Mouse (Mus musculus): Measurements from ENCODE around the gene Cfap298. TPM values are rescaled to one million over a fixed set of nuclear protein-coding genes. Genes with fewer than 3 reads are reported as not detected.

Gene Cfap298
- polyA plus RNA-seq, 1 experiment from 2014 or later, result 41.2 TPM

- 47% methylated on average over 5 of the region's 5 CpGs for WGBS
- Histone ChIP-seq H3K36me3 (ENCODE audit: control insufficient read depth, insufficient read depth, low read length) (no peaks in the 10 kb centered on the region), H3K4me3 (ENCODE audit: low read depth, low read length) (no peak overlapping the region), H3K9ac (replicated peaks; ENCODE audit: low read depth, low read length) (no peak overlapping the region), H3K4me2 (replicated peaks; ENCODE audit: low read depth, low read length) (no peak overlapping the region), H3K9me3 (ENCODE audit: control insufficient read depth, low read depth, low read length) (no peaks in the 10 kb centered on the region), H3K27me3 (ENCODE audit: control insufficient read depth, insufficient read depth, low read length) (no peaks in the 10 kb centered on the region), H3K4me1 (ENCODE audit: control insufficient read depth, insufficient read depth, low read length) (no peaks in the 10 kb centered on the region), H3K27ac (ENCODE audit: low read length) (no peak overlapping the region)
- no peak for ATAC-seq (ENCODE audit: insufficient number of reproducible peaks, insufficient read depth, low FRiP score, low read depth)
These were observed 31.6 kb downstream of the Cfap298 start for GRCm38 (mm10) chr16:90903300-90903699.

GRCm38 (mm10) chr16:90901364-90901763 is 33.5 kb downstream of the Cfap298 start:
- Histone ChIP-seq H3K27ac (ENCODE audit: low read length) (no peak overlapping the region), H3K9ac (replicated peaks; ENCODE audit: low read depth, low read length) (no peak overlapping the region), H3K4me3 (ENCODE audit: low read depth, low read length) (no peak overlapping the region), H3K4me1 (ENCODE audit: control insufficient read depth, insufficient read depth, low read length) (no peaks in the 10 kb centered on the region), H3K36me3 (ENCODE audit: control insufficient read depth, insufficient read depth, low read length) (no peaks in the 10 kb centered on the region), H3K9me3 (ENCODE audit: control insufficient read depth, low read depth, low read length) (no peaks in the 10 kb centered on the region), H3K4me2 (replicated peaks; ENCODE audit: low read depth, low read length) (no peak overlapping the region), H3K27me3 (ENCODE audit: control insufficient read depth, insufficient read depth, low read length) (no peaks in the 10 kb centered on the region)
- WGBS, result 64% methylated on average over 4 of the region's 4 CpGs
- ATAC-seq (ENCODE audit: insufficient number of reproducible peaks, insufficient read depth, low FRiP score, low read depth), result no peak

DNA sequence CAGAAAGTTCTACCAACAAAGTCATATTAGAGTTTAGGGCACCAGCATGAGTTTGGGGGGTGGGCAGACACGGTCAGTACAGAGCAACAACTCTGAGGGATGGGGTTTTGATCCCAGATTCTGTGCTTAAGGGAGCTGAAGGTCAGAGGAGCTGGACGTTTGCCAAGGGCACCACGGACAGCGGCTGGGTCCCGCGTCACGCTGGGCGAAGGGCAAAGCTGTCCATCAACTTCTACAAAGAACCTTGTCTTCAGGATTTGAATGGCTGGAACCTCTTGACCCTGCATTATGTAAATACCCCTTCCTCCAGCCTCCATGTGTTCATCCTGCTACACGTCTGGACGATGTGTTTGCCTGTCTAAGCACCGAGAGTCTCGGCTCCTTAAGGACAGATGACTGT is 35.4 kb downstream of the Cfap298 start:
- Histone ChIP-seq H3K9ac (replicated peaks; ENCODE audit: low read depth, low read length) (no peak overlapping the region), H3K9me3 (ENCODE audit: control insufficient read depth, low read depth, low read length) (no peaks in the 10 kb centered on the region), H3K4me1 (ENCODE audit: control insufficient read depth, insufficient read depth, low read length) (no peaks in the 10 kb centered on the region), H3K4me2 (replicated peaks; ENCODE audit: low read depth, low read length) (no peak overlapping the region), H3K27me3 (ENCODE audit: control insufficient read depth, insufficient read depth, low read length) (no peaks in the 10 kb centered on the region), H3K27ac (ENCODE audit: low read length) (no peak overlapping the region), H3K36me3 (ENCODE audit: control insufficient read depth, insufficient read depth, low read length) (no peaks in the 10 kb centered on the region), H3K4me3 (ENCODE audit: low read depth, low read length) (no peak overlapping the region)
- WGBS, result 25% methylated on average over 12 of the region's 12 CpGs
- ATAC-seq (ENCODE audit: insufficient number of reproducible peaks, insufficient read depth, low FRiP score, low read depth), result no peak

GRCm38 (mm10) chr16:90897651-90898050 is 37.3 kb downstream of the Cfap298 start:
- no peaks in the 10 kb centered on the region for H3K9me3 ChIP-seq (ENCODE audit: control insufficient read depth, low read depth, low read length)
- H3K4me3 ChIP-seq (ENCODE audit: low read depth, low read length), result no peak overlapping the region
- ATAC-seq (ENCODE audit: insufficient number of reproducible peaks, insufficient read depth, low FRiP score, low read depth), result no peak
- H3K27ac ChIP-seq (ENCODE audit: low read length), result no peak overlapping the region
- 89% methylated on average over 3 of the region's 3 CpGs for WGBS
- no peaks in the 10 kb centered on the region for H3K27me3 ChIP-seq (ENCODE audit: control insufficient read depth, insufficient read depth, low read length)
- H3K4me1 ChIP-seq (ENCODE audit: control insufficient read depth, insufficient read depth, low read length), result 0 out of 2 replicates have a peak, but pooled peaks cover 3% of the 10 kb centered on the region
- H3K9ac ChIP-seq (replicated peaks; ENCODE audit: low read depth, low read length), result no peak overlapping the region
- H3K4me2 ChIP-seq (replicated peaks; ENCODE audit: low read depth, low read length), result no peak overlapping the region
- H3K36me3 ChIP-seq (ENCODE audit: control insufficient read depth, insufficient read depth, low read length), result no peaks in the 10 kb centered on the region

DNA sequence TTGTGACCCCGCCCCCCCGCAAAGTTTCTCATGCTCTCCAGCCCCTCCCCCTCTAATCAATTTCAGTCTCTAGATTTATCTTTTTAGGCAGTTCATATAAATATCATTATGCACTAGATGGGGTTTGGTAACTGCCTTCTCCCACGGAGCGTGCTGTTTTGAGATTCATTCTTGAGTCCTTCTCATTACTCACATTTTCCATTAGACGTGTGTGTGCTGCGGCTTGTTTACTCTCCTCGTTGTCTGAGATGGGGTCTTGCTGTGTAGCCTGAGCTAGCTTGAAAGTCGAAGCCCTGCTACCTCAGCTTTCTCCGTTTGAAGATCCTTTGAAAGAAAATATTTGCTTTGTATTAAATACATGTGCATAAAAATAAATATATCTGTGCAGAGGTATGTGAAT is 41.1 kb downstream of the Cfap298 start:
- Histone ChIP-seq H3K27me3 (ENCODE audit: control insufficient read depth, insufficient read depth, low read length) (no peaks in the 10 kb centered on the region), H3K9ac (replicated peaks; ENCODE audit: low read depth, low read length) (no peak overlapping the region), H3K4me3 (ENCODE audit: low read depth, low read length) (no peak overlapping the region), H3K4me1 (ENCODE audit: control insufficient read depth, insufficient read depth, low read length) (0 out of 2 replicates have a peak, but pooled peaks cover 6% of the 10 kb centered on the region), H3K9me3 (ENCODE audit: control insufficient read depth, low read depth, low read length) (no peaks in the 10 kb centered on the region), H3K36me3 (ENCODE audit: control insufficient read depth, insufficient read depth, low read length) (no peaks in the 10 kb centered on the region), H3K27ac (ENCODE audit: low read length) (no peak overlapping the region), H3K4me2 (replicated peaks; ENCODE audit: low read depth, low read length) (no peak overlapping the region)
- no peak for ATAC-seq (ENCODE audit: insufficient number of reproducible peaks, insufficient read depth, low FRiP score, low read depth)
- WGBS, result 27% methylated on average over 9 of the region's 9 CpGs

GRCm38 (mm10) chr16:90893019-90893418 is 41.9 kb downstream of the Cfap298 start:
- Histone ChIP-seq H3K36me3 (ENCODE audit: control insufficient read depth, insufficient read depth, low read length) (no peaks in the 10 kb centered on the region), H3K27ac (ENCODE audit: low read length) (no peak overlapping the region), H3K27me3 (ENCODE audit: control insufficient read depth, insufficient read depth, low read length) (no peaks in the 10 kb centered on the region), H3K4me1 (ENCODE audit: control insufficient read depth, insufficient read depth, low read length) (0 out of 2 replicates have a peak, but pooled peaks cover 6% of the 10 kb centered on the region), H3K4me3 (ENCODE audit: low read depth, low read length) (no peak overlapping the region), H3K9ac (replicated peaks; ENCODE audit: low read depth, low read length) (no peak overlapping the region), H3K9me3 (ENCODE audit: control insufficient read depth, low read depth, low read length) (no peaks in the 10 kb centered on the region), H3K4me2 (replicated peaks; ENCODE audit: low read depth, low read length) (no peak overlapping the region)
- WGBS, result 72% methylated on average over 7 of the region's 7 CpGs
- ATAC-seq (ENCODE audit: insufficient number of reproducible peaks, insufficient read depth, low FRiP score, low read depth), result no peak

GRCm38 (mm10) chr16:90892081-90892480 is 42.8 kb downstream of the Cfap298 start:
- no peaks in the 10 kb centered on the region for H3K27me3 ChIP-seq (ENCODE audit: control insufficient read depth, insufficient read depth, low read length)
- H3K4me1 ChIP-seq (ENCODE audit: control insufficient read depth, insufficient read depth, low read length), result 0 out of 2 replicates have a peak, but pooled peaks cover 6% of the 10 kb centered on the region
- H3K4me3 ChIP-seq (ENCODE audit: low read depth, low read length), result no peak overlapping the region
- H3K4me2 ChIP-seq (replicated peaks; ENCODE audit: low read depth, low read length), result no peak overlapping the region
- H3K9me3 ChIP-seq (ENCODE audit: control insufficient read depth, low read depth, low read length), result no peaks in the 10 kb centered on the region
- no peak overlapping the region for H3K27ac ChIP-seq (ENCODE audit: low read length)
- H3K36me3 ChIP-seq (ENCODE audit: control insufficient read depth, insufficient read depth, low read length), result no peaks in the 10 kb centered on the region
- WGBS, result 22% methylated on average over 8 of the region's 8 CpGs
- no peak for ATAC-seq (ENCODE audit: insufficient number of reproducible peaks, insufficient read depth, low FRiP score, low read depth)
- H3K9ac ChIP-seq (replicated peaks; ENCODE audit: low read depth, low read length), result no peak overlapping the region

- Histone ChIP-seq H3K27ac (ENCODE audit: low read length) (no peak overlapping the region), H3K4me1 (ENCODE audit: control insufficient read depth, insufficient read depth, low read length) (0 out of 2 replicates have a peak, but pooled peaks cover 6% of the 10 kb centered on the region), H3K4me2 (replicated peaks; ENCODE audit: low read depth, low read length) (no peak overlapping the region), H3K36me3 (ENCODE audit: control insufficient read depth, insufficient read depth, low read length) (no peaks in the 10 kb centered on the region), H3K4me3 (ENCODE audit: low read depth, low read length) (no peak overlapping the region), H3K9me3 (ENCODE audit: control insufficient read depth, low read depth, low read length) (no peaks in the 10 kb centered on the region), H3K27me3 (ENCODE audit: control insufficient read depth, insufficient read depth, low read length) (no peaks in the 10 kb centered on the region), H3K9ac (replicated peaks; ENCODE audit: low read depth, low read length) (no peak overlapping the region)
- WGBS, result 54% methylated on average over 14 of the region's 14 CpGs
- ATAC-seq (ENCODE audit: insufficient number of reproducible peaks, insufficient read depth, low FRiP score, low read depth), result no peak
These were observed 43.3 kb downstream of the Cfap298 start for GRCm38 (mm10) chr16:90891601-90892000.

GRCm38 (mm10) chr16:90890683-90891082 is 44.2 kb downstream of the Cfap298 start:
- Histone ChIP-seq H3K36me3 (ENCODE audit: control insufficient read depth, insufficient read depth, low read length) (no peaks in the 10 kb centered on the region), H3K4me2 (replicated peaks; ENCODE audit: low read depth, low read length) (no peak overlapping the region), H3K9ac (replicated peaks; ENCODE audit: low read depth, low read length) (no peak overlapping the region), H3K4me1 (ENCODE audit: control insufficient read depth, insufficient read depth, low read length) (0 out of 2 replicates have a peak, but pooled peaks cover 6% of the 10 kb centered on the region), H3K4me3 (ENCODE audit: low read depth, low read length) (no peak overlapping the region), H3K27ac (ENCODE audit: low read length) (no peak overlapping the region), H3K27me3 (ENCODE audit: control insufficient read depth, insufficient read depth, low read length) (no peaks in the 10 kb centered on the region), H3K9me3 (ENCODE audit: control insufficient read depth, low read depth, low read length) (no peaks in the 10 kb centered on the region)
- 87% methylated on average over 9 of the region's 9 CpGs for WGBS
- ATAC-seq (ENCODE audit: insufficient number of reproducible peaks, insufficient read depth, low FRiP score, low read depth), result no peak

Measured in stomach, embryonic 14.5 days (tissue).